Mouse (Mus musculus): ENCODE data around the gene Tbr1. TPM values are rescaled to one million over a fixed set of nuclear protein-coding genes. Genes with fewer than 3 reads are reported as not detected.

Gene Tbr1
- polyA plus RNA-seq, 1 experiment = 0.07 TPM

- DNase-seq = peak; percentile 8
- 6% methylated on average over 29 of the region's 29 CpGs for WGBS
- peaks cover 6% of the 10 kb centered on the region for H3K4me1 ChIP-seq (ENCODE audit: control insufficient read depth, insufficient read depth, low read length)
- TF ChIP-seq POLR2A (IDR thresholded peaks at IDR 0.05; ENCODE audit: borderline replicate concordance, extremely low read depth, low read depth, low read length) = no peak
- TF ChIP-seq CTCF (IDR thresholded peaks at IDR 0.05; ENCODE audit: insufficient read depth, low read length) = no peak
- H3K4me3 ChIP-seq (replicated peaks; ENCODE audit: extremely low read depth, low read depth, low read length) = no peak overlapping the region
Observed at GRCm38 (mm10) chr2:61803443-61804367, 975 bp downstream of the Tbr1 start.

DNA sequence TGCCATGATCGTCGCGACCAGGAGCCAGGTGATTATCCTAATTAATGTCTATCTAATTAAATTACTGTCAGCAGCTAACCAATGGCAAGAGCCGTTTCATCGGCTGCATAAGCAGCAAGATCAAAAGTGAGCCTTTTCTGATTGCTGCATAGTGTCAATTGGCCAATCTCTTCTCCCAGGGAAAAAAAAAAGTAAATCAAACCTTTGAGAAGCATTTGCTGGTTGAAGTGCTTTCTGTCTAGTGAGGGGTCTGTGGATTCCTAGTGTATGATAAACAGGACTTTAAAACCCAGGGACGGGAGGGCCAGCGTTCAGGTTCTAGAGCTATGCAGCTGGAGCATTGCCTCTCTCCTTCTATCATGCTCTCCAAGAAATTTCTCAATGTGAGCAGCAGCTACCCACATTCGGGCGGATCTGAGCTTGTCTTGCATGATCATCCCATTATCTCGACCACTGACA, 1.7 kb downstream of the Tbr1 start:
- no peak overlapping the region for H3K4me3 ChIP-seq (replicated peaks; ENCODE audit: extremely low read depth, low read depth, low read length)
- DNase-seq = peak; percentile 10
- peaks cover 6% of the 10 kb centered on the region for H3K4me1 ChIP-seq (ENCODE audit: control insufficient read depth, insufficient read depth, low read length)
- no peak for TF ChIP-seq CTCF (IDR thresholded peaks at IDR 0.05; ENCODE audit: insufficient read depth, low read length)
- TF ChIP-seq POLR2A (IDR thresholded peaks at IDR 0.05; ENCODE audit: borderline replicate concordance, extremely low read depth, low read depth, low read length) = no peak
- 8% methylated on average over 10 of the region's 10 CpGs for WGBS

DNA sequence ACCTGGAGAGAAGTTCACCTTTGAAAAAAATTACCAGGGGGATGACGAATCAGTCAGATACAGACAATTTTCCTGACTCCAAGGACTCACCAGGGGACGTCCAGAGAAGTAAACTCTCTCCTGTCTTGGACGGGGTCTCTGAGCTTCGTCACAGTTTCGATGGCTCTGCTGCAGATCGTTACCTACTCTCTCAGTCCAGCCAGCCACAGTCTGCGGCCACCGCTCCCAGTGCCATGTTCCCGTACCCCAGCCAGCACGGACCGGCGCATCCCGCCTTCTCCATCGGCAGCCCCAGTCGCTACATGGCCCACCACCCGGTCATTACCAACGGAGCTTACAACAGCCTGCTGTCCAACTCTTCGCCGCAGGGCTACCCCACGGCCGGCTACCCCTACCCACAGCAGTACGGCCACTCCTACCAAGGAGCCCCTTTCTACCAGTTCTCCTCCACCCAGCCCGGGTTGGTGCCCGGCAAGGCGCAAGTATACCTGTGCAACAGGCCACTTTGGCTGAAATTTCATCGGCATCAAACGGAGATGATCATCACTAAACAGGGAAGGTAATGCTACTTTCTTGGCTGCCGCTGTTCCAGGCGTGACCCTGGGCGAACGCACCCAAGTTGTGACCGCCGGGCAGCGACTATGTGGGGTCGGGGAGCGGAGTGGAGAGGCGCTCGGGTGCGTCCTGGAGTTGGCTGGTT, 2.3 kb downstream of the Tbr1 start:
- Histone ChIP-seq H3K4me3 (replicated peaks; ENCODE audit: extremely low read depth, low read depth, low read length) (no peak overlapping the region), H3K4me1 (ENCODE audit: control insufficient read depth, insufficient read depth, low read length) (peaks cover 6% of the 10 kb centered on the region)
- DNase-seq = peak; percentile 14
- WGBS = 4% methylated on average over 39 of the region's 39 CpGs
- TF ChIP-seq CTCF (IDR thresholded peaks at IDR 0.05; ENCODE audit: insufficient read depth, low read length) (no peak), POLR2A (IDR thresholded peaks at IDR 0.05; ENCODE audit: borderline replicate concordance, extremely low read depth, low read depth, low read length) (no peak)

- DNase-seq = peak; percentile 12
- WGBS = 3% methylated on average over 39 of the region's 39 CpGs
- TF ChIP-seq POLR2A (IDR thresholded peaks at IDR 0.05; ENCODE audit: borderline replicate concordance, extremely low read depth, low read depth, low read length) (no peak), CTCF (IDR thresholded peaks at IDR 0.05; ENCODE audit: insufficient read depth, low read length) (no peak)
- Histone ChIP-seq H3K4me3 (replicated peaks; ENCODE audit: extremely low read depth, low read depth, low read length) (no peak overlapping the region), H3K4me1 (ENCODE audit: control insufficient read depth, insufficient read depth, low read length) (peaks cover 6% of the 10 kb centered on the region)
Observed at GRCm38 (mm10) chr2:61805541-61806345, 3.0 kb downstream of the Tbr1 start.

GRCm38 (mm10) chr2:61806346-61806825, 3.7 kb downstream of the Tbr1 start:
- WGBS = 9% methylated on average over 3 of the region's 3 CpGs
- Histone ChIP-seq H3K4me3 (replicated peaks; ENCODE audit: extremely low read depth, low read depth, low read length) (no peak overlapping the region), H3K4me1 (ENCODE audit: control insufficient read depth, insufficient read depth, low read length) (peaks cover 6% of the 10 kb centered on the region)
- no peak for DNase-seq
- TF ChIP-seq CTCF (IDR thresholded peaks at IDR 0.05; ENCODE audit: insufficient read depth, low read length) (no peak), POLR2A (IDR thresholded peaks at IDR 0.05; ENCODE audit: borderline replicate concordance, extremely low read depth, low read depth, low read length) (no peak)

DNA sequence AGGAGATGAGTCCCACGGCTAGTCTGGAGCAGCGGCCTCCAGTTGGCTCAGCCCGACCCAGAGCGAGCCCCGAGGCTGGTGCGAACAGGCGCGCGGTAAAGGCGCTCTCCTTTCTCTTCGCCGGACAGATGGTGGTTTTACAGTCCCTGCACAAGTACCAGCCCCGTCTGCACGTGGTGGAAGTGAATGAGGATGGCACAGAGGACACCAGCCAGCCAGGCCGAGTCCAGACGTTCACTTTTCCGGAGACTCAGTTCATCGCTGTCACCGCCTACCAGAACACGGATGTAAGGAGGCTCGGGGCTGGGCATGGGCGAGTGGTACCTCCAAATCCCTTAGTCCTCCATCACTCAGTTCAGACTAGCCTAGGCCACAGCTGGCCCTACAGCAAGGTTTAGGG, 4.4 kb downstream of the Tbr1 start:
- peak; percentile 25 for DNase-seq
- peaks cover 8% of the 10 kb centered on the region for H3K4me1 ChIP-seq (ENCODE audit: control insufficient read depth, insufficient read depth, low read length)
- WGBS = 7% methylated on average over 22 of the region's 22 CpGs
- no peak overlapping the region for H3K4me3 ChIP-seq (replicated peaks; ENCODE audit: extremely low read depth, low read depth, low read length)
- TF ChIP-seq POLR2A (IDR thresholded peaks at IDR 0.05; ENCODE audit: borderline replicate concordance, extremely low read depth, low read depth, low read length) = no peak

GRCm38 (mm10) chr2:61807781-61808180, 5.1 kb downstream of the Tbr1 start:
- TF ChIP-seq CTCF (IDR thresholded peaks at IDR 0.05; ENCODE audit: insufficient read depth, low read length) = no peak

DNA sequence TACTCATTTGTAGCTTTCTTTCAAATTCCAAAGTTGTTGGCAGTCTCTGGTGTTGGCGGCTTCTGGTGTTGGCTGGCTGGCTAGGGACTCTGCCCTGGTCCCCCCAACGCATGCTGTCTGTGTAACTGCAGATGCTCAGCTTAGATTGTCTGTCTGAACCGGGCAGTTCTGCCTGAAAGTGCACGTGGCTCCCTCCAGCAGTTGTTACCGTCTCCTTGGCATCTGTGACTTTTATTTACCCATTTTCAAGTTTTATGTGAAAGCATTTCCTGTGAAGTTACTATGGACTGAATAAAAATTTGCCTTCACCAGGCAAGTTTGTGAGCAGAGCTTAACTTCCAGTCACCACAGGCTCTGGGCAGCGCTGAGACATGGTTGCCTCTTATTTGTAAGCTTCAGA, 6.0 kb downstream of the Tbr1 start:
- no peak for TF ChIP-seq CTCF (IDR thresholded peaks at IDR 0.05; ENCODE audit: insufficient read depth, low read length)
- TF ChIP-seq POLR2A (IDR thresholded peaks at IDR 0.05; ENCODE audit: borderline replicate concordance, extremely low read depth, low read depth, low read length) = no peak
- Histone ChIP-seq H3K4me1 (ENCODE audit: control insufficient read depth, insufficient read depth, low read length) (peaks cover 8% of the 10 kb centered on the region), H3K4me3 (replicated peaks; ENCODE audit: extremely low read depth, low read depth, low read length) (no peak overlapping the region)
- 16% methylated on average over 6 of the region's 6 CpGs for WGBS
- peak; percentile 4 for DNase-seq

More at GRCm38 (mm10) chr2:61807781-61808180, 5.1 kb downstream of the Tbr1 start:
- WGBS = 48% methylated on average over 2 of the region's 2 CpGs
- no peak overlapping the region for H3K4me3 ChIP-seq (replicated peaks; ENCODE audit: extremely low read depth, low read depth, low read length)
- H3K4me1 ChIP-seq (ENCODE audit: control insufficient read depth, insufficient read depth, low read length) = peaks cover 8% of the 10 kb centered on the region
- DNase-seq = no peak

DNA sequence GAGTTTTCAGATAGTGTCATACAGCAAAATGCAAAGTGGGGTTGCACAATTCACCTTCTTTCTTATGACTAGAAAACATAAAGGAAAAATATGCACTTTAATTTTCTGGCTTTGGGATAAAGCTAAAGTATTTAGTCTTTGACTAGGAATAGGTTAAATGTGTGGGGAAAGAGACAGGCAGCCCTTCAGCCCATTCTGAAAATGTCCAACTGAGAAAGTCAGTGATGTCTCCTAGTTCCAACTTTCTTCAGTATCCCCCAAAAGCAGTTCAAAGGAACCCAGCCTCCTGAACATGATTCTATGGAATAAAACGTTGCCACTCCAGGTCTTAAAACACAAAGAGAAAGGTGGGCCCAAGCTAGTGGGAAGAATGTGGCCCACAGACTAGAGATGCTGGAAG, 6.7 kb downstream of the Tbr1 start:
- 24% methylated on average over 1 of the region's 1 CpGs for WGBS
- H3K4me3 ChIP-seq (replicated peaks; ENCODE audit: extremely low read depth, low read depth, low read length) = no peak overlapping the region
- no peak for TF ChIP-seq CTCF (IDR thresholded peaks at IDR 0.05; ENCODE audit: insufficient read depth, low read length)
- no peak for TF ChIP-seq POLR2A (IDR thresholded peaks at IDR 0.05; ENCODE audit: borderline replicate concordance, extremely low read depth, low read depth, low read length)
- no peak for DNase-seq
- peaks cover 8% of the 10 kb centered on the region for H3K4me1 ChIP-seq (ENCODE audit: control insufficient read depth, insufficient read depth, low read length)
